Mouse (Mus musculus) MEL (cell line): ENCODE data around the gene Wdr3. TPM values are rescaled to one million over a fixed set of nuclear protein-coding genes. Genes with fewer than 3 reads are reported as not detected.

Experiments used
- DNase-seq: peaks from one replicate; pipeline ENCODE4 v3.0.0; 2011; ENCODE audit warnings: low read depth, low spot score
- H3K27ac ChIP-seq: 2 replicates; pipeline ENCODE4 v1.5.1; 2012; ENCODE audit warnings: low read depth, mild to moderate bottlenecking, control low read depth, low read length, moderate library complexity; ENCODE audit not compliant: control insufficient read depth
- H3K27me3 ChIP-seq, 2 experiments: fragments of 150-350 bp in 1 of 2; sonication (generic) in 1 of 2; 2 replicates each; pipeline ENCODE4 v1.6.1; 2012; ENCODE audit warnings: low read length in 2 of 2, mild to moderate bottlenecking in 2 of 2, improper control_type of control experiment in 1 of 2, moderate library complexity in 1 of 2; ENCODE audit not compliant: insufficient read depth in 2 of 2, control insufficient read depth in 1 of 2
- H3K36me3 ChIP-seq, 2 experiments: 2 replicates each; pipeline ENCODE4 v1.6.1; 2012 to 2014; ENCODE audit warnings: low read length in 2 of 2, improper control_type of control experiment in 1 of 2, inconsistent platforms in 1 of 2, mild to moderate bottlenecking in 1 of 2; ENCODE audit not compliant: insufficient read depth in 2 of 2, control insufficient read depth in 1 of 2
- H3K4me1 ChIP-seq, 2 experiments: fragments of 150-350 bp in 1 of 2; sonication (generic) in 1 of 2; 2 replicates each; pipeline ENCODE4 v1.6.1; 2012; ENCODE audit warnings: low read length in 2 of 2, improper control_type of control experiment in 1 of 2, mild to moderate bottlenecking in 1 of 2; ENCODE audit not compliant: insufficient read depth in 2 of 2, control insufficient read depth in 1 of 2
- H3K4me3 ChIP-seq, 2 experiments: fragments of 150-350 bp in 1 of 2; sonication (generic) in 1 of 2; 2 replicates each; pipeline ENCODE4 v1.5.1; 2012; ENCODE audit warnings: low read depth in 2 of 2, low read length in 2 of 2, mild to moderate bottlenecking in 2 of 2, moderate library complexity in 2 of 2, control low read depth in 1 of 2, improper control_type of control experiment in 1 of 2; ENCODE audit not compliant: control insufficient read depth in 1 of 2, insufficient read depth in 1 of 2
- H3K79me2 ChIP-seq: 2 replicates; pipeline ENCODE4 v1.6.1; 2012; ENCODE audit warnings: mild to moderate bottlenecking, low read length, moderate library complexity; ENCODE audit not compliant: control insufficient read depth, poor library complexity, insufficient read depth
- H3K9ac ChIP-seq: 2 replicates; pipeline ENCODE4 v1.6.1; 2012; ENCODE audit warnings: low read depth, mild to moderate bottlenecking, control low read depth, low read length, moderate library complexity; ENCODE audit not compliant: control insufficient read depth, poor library complexity, severe bottlenecking
- H3K9me3 ChIP-seq: fragments of 150-350 bp; sonication (generic); replicated peaks from 2 replicates; pipeline ENCODE4 v1.6.1; 2012; ENCODE audit warnings: mild to moderate bottlenecking, low read length, improper control_type of control experiment, moderate library complexity; ENCODE audit not compliant: insufficient read depth
- CHD1 ChIP-seq: IDR thresholded peaks from 2 replicates; pipeline ENCODE4 v1.6.1; 2012; ENCODE audit warnings: low read depth, mild to moderate bottlenecking, inconsistent platforms, low read length, improper control_type of control experiment
- CHD2 ChIP-seq: IDR thresholded peaks from 2 replicates; pipeline ENCODE4 v1.6.1; 2011; ENCODE audit warnings: low read length, improper control_type of control experiment
- CTCF ChIP-seq, 3 experiments: IDR thresholded peaks in 2 of 3; conservative IDR thresholded peaks in 1 of 3; 2 replicates each; pipeline ENCODE4 v1.5.1; 2011 to 2012; ENCODE audit warnings: low read length in 3 of 3, low read depth in 2 of 3, mild to moderate bottlenecking in 2 of 3, improper control_type of control experiment in 1 of 3, inconsistent platforms in 1 of 3, mixed read lengths in 1 of 3, moderate library complexity in 1 of 3; ENCODE audit not compliant: control insufficient read depth in 1 of 3, insufficient read depth in 1 of 3, poor library complexity in 1 of 3, severe bottlenecking in 1 of 3
- ELF1 ChIP-seq: IDR thresholded peaks from 2 replicates; pipeline ENCODE4 v1.6.1; 2014; ENCODE audit warnings: low read depth, mild to moderate bottlenecking, inconsistent platforms, low read length, improper control_type of control experiment, moderate library complexity
- ETS1 ChIP-seq: IDR thresholded peaks from 2 replicates; pipeline ENCODE4 v1.6.1; 2012; ENCODE audit warnings: low read depth, mild to moderate bottlenecking, inconsistent platforms, low read length, improper control_type of control experiment, moderate library complexity
- JUND ChIP-seq: IDR thresholded peaks from 2 replicates; pipeline ENCODE4 v1.6.1; 2011; ENCODE audit warnings: low read depth, mild to moderate bottlenecking, improper control_type of control experiment, low read length
- MAFK ChIP-seq: IDR thresholded peaks from 2 replicates; pipeline ENCODE4 v1.6.1; 2011; ENCODE audit warnings: low read depth, mild to moderate bottlenecking, low read length, improper control_type of control experiment, borderline replicate concordance
- MAZ ChIP-seq: IDR thresholded peaks from 2 replicates; pipeline ENCODE4 v1.6.1; 2012; ENCODE audit warnings: low read depth, mild to moderate bottlenecking, inconsistent platforms, low read length, improper control_type of control experiment
- MEF2A ChIP-seq: IDR thresholded peaks from 2 replicates; pipeline ENCODE4 v1.6.1; 2014; ENCODE audit warnings: low read depth, mild to moderate bottlenecking, inconsistent platforms, low read length, improper control_type of control experiment; ENCODE audit not compliant: poor library complexity, insufficient replicate concordance, severe bottlenecking; ENCODE audit errors: extremely low read depth
- MXI1 ChIP-seq: IDR thresholded peaks from 2 replicates; pipeline ENCODE4 v1.6.1; 2011; ENCODE audit warnings: mild to moderate bottlenecking, low read depth, low read length, improper control_type of control experiment
- MYB ChIP-seq: IDR thresholded peaks from 2 replicates; pipeline ENCODE4 v1.6.1; 2011; ENCODE audit warnings: mild to moderate bottlenecking, low read depth, low read length, improper control_type of control experiment
- MYC ChIP-seq: IDR thresholded peaks from 2 replicates; pipeline ENCODE4 v1.6.1; 2011; ENCODE audit warnings: low read depth, mild to moderate bottlenecking, low read length, improper control_type of control experiment, moderate library complexity
- NELFE ChIP-seq: IDR thresholded peaks from 2 replicates; pipeline ENCODE4 v1.6.1; 2011; ENCODE audit warnings: low read depth, low read length, improper control_type of control experiment
- NRF1 ChIP-seq: IDR thresholded peaks from 2 replicates; pipeline ENCODE4 v1.6.1; 2014; ENCODE audit warnings: low read depth, mild to moderate bottlenecking, inconsistent platforms, low read length, improper control_type of control experiment, moderate library complexity; ENCODE audit not compliant: poor library complexity, insufficient read depth, severe bottlenecking
- POLR2A ChIP-seq, 2 experiments: IDR thresholded peaks; 2 replicates each; pipeline ENCODE4 v1.6.1; 2011 to 2012; ENCODE audit warnings: low read length in 2 of 2, mild to moderate bottlenecking in 2 of 2, control low read depth in 1 of 2, improper control_type of control experiment in 1 of 2, low read depth in 1 of 2, moderate library complexity in 1 of 2; ENCODE audit not compliant: control insufficient read depth in 1 of 2, insufficient read depth in 1 of 2, poor library complexity in 1 of 2
- POLR2AphosphoS2 ChIP-seq: IDR thresholded peaks from 2 replicates; pipeline ENCODE4 v1.6.1; 2011; ENCODE audit warnings: low read length, improper control_type of control experiment
- RAD21 ChIP-seq: IDR thresholded peaks from 2 replicates; pipeline ENCODE4 v1.6.1; 2011; ENCODE audit warnings: mild to moderate bottlenecking, low read depth, low read length, improper control_type of control experiment
- RCOR1 ChIP-seq: IDR thresholded peaks from 2 replicates; pipeline ENCODE4 v1.6.1; 2012; ENCODE audit warnings: low read depth, mild to moderate bottlenecking, inconsistent platforms, low read length, improper control_type of control experiment
- SIN3A ChIP-seq: IDR thresholded peaks from 2 replicates; pipeline ENCODE4 v1.6.1; 2012; ENCODE audit warnings: low read length, improper control_type of control experiment, inconsistent platforms
- TAL1 ChIP-seq: IDR thresholded peaks from 2 replicates; pipeline ENCODE4 v1.6.1; 2012; ENCODE audit warnings: mild to moderate bottlenecking, inconsistent platforms, low read length, moderate library complexity, mixed read lengths
- TCF12 ChIP-seq: IDR thresholded peaks from 2 replicates; pipeline ENCODE4 v1.6.1; 2014; ENCODE audit warnings: low read depth, mild to moderate bottlenecking, inconsistent platforms, low read length, improper control_type of control experiment, moderate library complexity
- USF1 ChIP-seq: IDR thresholded peaks from 2 replicates; pipeline ENCODE4 v1.6.1; 2014; ENCODE audit warnings: low read depth, mild to moderate bottlenecking, inconsistent platforms, low read length, improper control_type of control experiment, moderate library complexity
- ZKSCAN1 ChIP-seq: IDR thresholded peaks from 2 replicates; pipeline ENCODE4 v1.6.1; 2012; ENCODE audit warnings: low read depth, mild to moderate bottlenecking, inconsistent platforms, low read length, improper control_type of control experiment, moderate library complexity
- ZMIZ1 ChIP-seq: IDR thresholded peaks from 2 replicates; pipeline ENCODE4 v1.6.1; 2012; ENCODE audit warnings: low read depth, mild to moderate bottlenecking, inconsistent platforms, low read length, improper control_type of control experiment, moderate library complexity
- ZNF384 ChIP-seq: IDR thresholded peaks from 2 replicates; pipeline ENCODE4 v1.6.1; 2012; ENCODE audit warnings: low read depth, mild to moderate bottlenecking, inconsistent platforms, low read length, improper control_type of control experiment
- polyA plus RNA-seq, 2 experiments: library from polyadenylated mRNA; stranded (reverse) in 1 of 2; unstranded in 1 of 2; fragments of >175 nt in 1 of 2; fragments of >200 nt in 1 of 2; gene quantifications; 2 replicates each; pipeline versions ENCODE4 v1.2.1 to v1.2.4; 2012; ENCODE audit warnings: low replicate concordance in 2 of 2, low read depth in 1 of 2; ENCODE audit not compliant: insufficient read length in 2 of 2, insufficient read depth in 1 of 2, missing spikeins in 1 of 2
- total RNA-seq: library from RNA; depleted of rRNA; stranded (reverse); fragments of 300-350 nt; gene quantifications from 2 replicates; pipeline ENCODE4 v1.2.3, GENCODE M21; 2012

Gene Wdr3
- total and polyA plus RNA-seq, 3 experiments: 76.5 to 160 (median 123) TPM

GRCm38 (mm10) chr3:100164991-100165390 lies 2.8 kb upstream of the Wdr3 start:
- H3K4me1 ChIP-seq: peaks cover 3 to 14% of the 10 kb centered on the region in 2 experiments; a peak in 3 of 4 replicates
- H3K9me3 ChIP-seq: no peaks in the 10 kb centered on the region
- H3K79me2 ChIP-seq: peaks cover 18% of the 10 kb centered on the region
- H3K27ac ChIP-seq: no peak overlapping the region
- no peak overlapping the region for H3K4me3 ChIP-seq
- no peak for TF ChIP-seq POLR2A (IDR thresholded peaks at IDR 0.05; ENCODE audit: control insufficient read depth in 1 of 2, insufficient read depth in 1 of 2, low read depth in 1 of 2, low read length in 2 of 2, poor library complexity in 1 of 2)
- TF ChIP-seq ZMIZ1: no peak
- TF ChIP-seq CTCF (IDR thresholded peaks at IDR 0.05 in 2 of 3, conservative IDR thresholded peaks at IDR 0.05 in 1 of 3; ENCODE audit: control insufficient read depth in 1 of 3, insufficient read depth in 1 of 3, low read depth in 2 of 3, low read length in 3 of 3, poor library complexity in 1 of 3, severe bottlenecking in 1 of 3): no peak
- TF ChIP-seq CHD2: no peak
- no peak for TF ChIP-seq MYC
- TF ChIP-seq SIN3A: no peak
- no peak for TF ChIP-seq TCF12
- TF ChIP-seq ZKSCAN1: no peak
- no peak for TF ChIP-seq MAZ
- TF ChIP-seq, all 39 proteins: peak for 0
- peaks cover 7 to 9% of the 10 kb centered on the region in 2 experiments for H3K36me3 ChIP-seq
- H3K27me3 ChIP-seq: no peaks in the 10 kb centered on the region
- H3K9ac ChIP-seq: no peak overlapping the region
- DNase-seq: no peak

GRCm38 (mm10) chr3:100163556-100163955 lies 1.3 kb upstream of the Wdr3 start:
- H3K4me1 ChIP-seq: peaks cover 3 to 14% of the 10 kb centered on the region in 2 experiments; a peak in 3 of 4 replicates

More at GRCm38 (mm10) chr3:100163556-100163955, 1.3 kb upstream of the Wdr3 start:
- H3K79me2 ChIP-seq: peaks cover 18% of the 10 kb centered on the region
- no peaks in the 10 kb centered on the region for H3K27me3 ChIP-seq
- H3K4me3 ChIP-seq: no peak overlapping the region
- H3K27ac ChIP-seq: no peak overlapping the region
- no peaks in the 10 kb centered on the region for H3K9me3 ChIP-seq
- DNase-seq: no peak
- H3K36me3 ChIP-seq: peaks cover 7 to 14% of the 10 kb centered on the region in 2 experiments
- TF ChIP-seq ZNF384 (no peak), MEF2A (no peak), CTCF (IDR thresholded peaks at IDR 0.05 in 2 of 3, conservative IDR thresholded peaks at IDR 0.05 in 1 of 3; ENCODE audit: control insufficient read depth in 1 of 3, insufficient read depth in 1 of 3, low read depth in 2 of 3, low read length in 3 of 3, poor library complexity in 1 of 3, severe bottlenecking in 1 of 3) (no peak), CHD1 (no peak), ELF1 (no peak), MAFK (no peak), ZKSCAN1 (no peak), POLR2AphosphoS2 (no peak), MXI1 (no peak), JUND (no peak), NRF1 (no peak), ETS1 (no peak), RCOR1 (no peak), MAZ (no peak), TAL1 (no peak), NELFE (no peak), RAD21 (no peak), MYB (no peak), USF1 (no peak)
- no peak overlapping the region for H3K9ac ChIP-seq
